Mouse (Mus musculus) lung, embryonic 14.5 days (tissue): ENCODE results near the gene Iqck. TPM values are rescaled to one million over a fixed set of nuclear protein-coding genes. Genes with fewer than 3 reads are reported as not detected.
A peak's percentile ranks its signal among the peaks of the same experiment; 100 is the strongest.

Experiments used
- ATAC-seq: fragments of 200-750 bp; cut with Nextera tagmentation; 2 replicates; pipeline ENCODE4 v1.8.0; 2017; ENCODE audit warnings: mild to moderate bottlenecking, moderate TSS enrichment, moderate library complexity; ENCODE audit not compliant: insufficient read depth
- DNase-seq: peaks from one replicate; pipeline ENCODE4 v3.0.0-alpha.2; 2015
- H3K27ac ChIP-seq: fragments of 300-500 bp; sonication (generic); 2 replicates; pipeline ENCODE4 v1.5.1; 2014; ENCODE audit warnings: low read depth, mild to moderate bottlenecking, moderate library complexity
- H3K27me3 ChIP-seq: fragments of 300-500 bp; sonication (generic); 2 replicates; pipeline ENCODE4 v1.6.1; 2014; ENCODE audit warnings: low read length, control low read depth; ENCODE audit not compliant: insufficient read depth
- H3K36me3 ChIP-seq: fragments of 300-500 bp; sonication (generic); 2 replicates; pipeline ENCODE4 v1.6.1; 2014; ENCODE audit warnings: control low read depth; ENCODE audit not compliant: insufficient read depth
- H3K4me1 ChIP-seq: fragments of 300-500 bp; sonication (generic); 2 replicates; pipeline ENCODE4 v1.6.1; 2014; ENCODE audit warnings: antibody characterized with exemption, control low read depth; ENCODE audit not compliant: insufficient read depth
- H3K4me2 ChIP-seq: fragments of 300-500 bp; sonication (generic); 2 replicates; pipeline ENCODE4 v1.6.1; 2014; ENCODE audit warnings: mild to moderate bottlenecking
- H3K4me3 ChIP-seq: fragments of 300-500 bp; sonication (generic); 2 replicates; pipeline ENCODE4 v1.5.1; 2014; ENCODE audit warnings: low read depth, low read length
- H3K9ac ChIP-seq: fragments of 300-500 bp; sonication (generic); 2 replicates; pipeline ENCODE4 v1.6.1; 2014
- H3K9me3 ChIP-seq: fragments of 300-500 bp; sonication (generic); 2 replicates; pipeline ENCODE4 v1.6.1; 2016; ENCODE audit warnings: low read depth, low read length, control low read depth
- CTCF ChIP-seq: IDR thresholded peaks from 2 replicates; pipeline ENCODE4 v1.5.1; 2016; ENCODE audit warnings: antibody characterized with exemption, low read depth
- WGBS: fragments of 180-500 bp; shearing (Covaris S2); extraction: QIAGEN DNeasy Blood & Tissue Kit; methylation state at CpG from one replicate; pipeline ENCODE4 v1.1.7; 2014; 5-methylcytosine and 5-hydroxymethylcytosine counted together
- polyA plus RNA-seq: library from polyadenylated mRNA; unstranded; fragments of >200 nt; fragmentation: Nextera tagmentation; extraction: Ambion mirVana; gene quantifications from 2 replicates; pipeline ENCODE4 v1.2.1, GENCODE M21; 2014

Gene Iqck
- polyA plus RNA-seq, 1 experiment from 2014 or later = 3.2 TPM

DNA sequence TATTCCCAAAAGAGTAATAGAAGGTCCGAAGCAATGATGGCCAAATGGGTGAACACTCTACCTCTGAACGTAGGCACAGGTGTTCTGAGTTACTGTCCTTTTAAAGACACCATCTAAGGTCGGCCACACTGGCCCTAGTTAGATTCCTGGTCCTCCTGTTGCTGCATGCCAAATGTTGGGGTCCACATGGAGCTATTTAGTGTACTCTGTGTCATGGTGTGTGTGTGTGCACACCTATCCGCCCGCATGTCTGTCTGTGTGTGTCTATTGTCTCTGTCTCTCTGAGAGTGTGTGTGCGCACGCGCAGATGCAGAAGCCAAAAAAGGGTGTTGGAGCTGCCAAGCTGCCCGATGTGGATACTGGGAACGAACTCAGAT is 121.6 kb downstream of the Iqck start:
- TF ChIP-seq CTCF = no peak
- Histone ChIP-seq H3K9me3 (no peaks in the 10 kb centered on the region), H3K27ac (no peak overlapping the region), H3K4me1 (no peaks in the 10 kb centered on the region), H3K27me3 (no peaks in the 10 kb centered on the region), H3K36me3 (peaks cover 29% of the 10 kb centered on the region), H3K4me3 (no peak overlapping the region), H3K9ac (no peak overlapping the region), H3K4me2 (no peak overlapping the region)
- 74% methylated on average over 10 of the region's 10 CpGs for WGBS
- DNase-seq (no peak), ATAC-seq (0 out of 2 replicates have a peak, but pooled peaks have one; percentile 14)

GRCm38 (mm10) chr7:118979121-118979520 is 123.6 kb downstream of the Iqck start:
- H3K36me3 ChIP-seq = peaks cover 34% of the 10 kb centered on the region
- ATAC-seq (no peak), DNase-seq (no peak)
- H3K4me3 ChIP-seq = no peak overlapping the region
- no peaks in the 10 kb centered on the region for H3K9me3 ChIP-seq
- H3K9ac ChIP-seq = no peak overlapping the region
- no peaks in the 10 kb centered on the region for H3K4me1 ChIP-seq
- 90% methylated on average over 7 of the region's 7 CpGs for WGBS
- TF ChIP-seq CTCF = no peak
- H3K4me2 ChIP-seq = no peak overlapping the region
- no peak overlapping the region for H3K27ac ChIP-seq
- H3K27me3 ChIP-seq = no peaks in the 10 kb centered on the region

- no peak overlapping the region for H3K4me3 ChIP-seq
- H3K9ac ChIP-seq = no peak overlapping the region
- no peak for TF ChIP-seq CTCF
- H3K27ac ChIP-seq = no peak overlapping the region
- H3K27me3 ChIP-seq = no peaks in the 10 kb centered on the region
- H3K4me1 ChIP-seq = no peaks in the 10 kb centered on the region
- WGBS = 81% methylated on average over 9 of the region's 9 CpGs
- peaks cover 29% of the 10 kb centered on the region for H3K36me3 ChIP-seq
- H3K9me3 ChIP-seq = no peaks in the 10 kb centered on the region
- no peak for DNase-seq
- ATAC-seq = no peak
- H3K4me2 ChIP-seq = no peak overlapping the region
Measured at GRCm38 (mm10) chr7:118979708-118980107, 124.2 kb downstream of the Iqck start.

DNA sequence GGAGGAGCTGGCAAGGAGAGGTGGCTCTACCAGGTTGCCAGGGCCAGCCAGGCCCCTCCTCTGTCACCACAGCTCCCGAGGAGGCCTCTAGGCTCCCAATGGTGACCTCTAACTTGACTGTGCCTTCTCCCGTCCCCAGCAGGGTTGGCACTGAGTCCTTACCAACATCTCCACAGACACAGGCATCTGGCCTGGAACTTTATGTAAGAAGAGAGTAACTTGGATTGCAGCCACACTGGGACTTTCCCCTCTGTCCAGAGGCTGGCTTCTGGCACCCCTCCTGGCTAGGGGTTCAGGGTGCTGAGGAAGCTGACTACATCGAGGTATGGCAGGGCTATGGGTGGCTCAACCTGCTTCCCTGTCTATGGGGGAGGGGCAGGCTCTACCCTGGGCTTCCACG is 125.8 kb downstream of the Iqck start:
- 66% methylated on average over 4 of the region's 4 CpGs for WGBS

DNA sequence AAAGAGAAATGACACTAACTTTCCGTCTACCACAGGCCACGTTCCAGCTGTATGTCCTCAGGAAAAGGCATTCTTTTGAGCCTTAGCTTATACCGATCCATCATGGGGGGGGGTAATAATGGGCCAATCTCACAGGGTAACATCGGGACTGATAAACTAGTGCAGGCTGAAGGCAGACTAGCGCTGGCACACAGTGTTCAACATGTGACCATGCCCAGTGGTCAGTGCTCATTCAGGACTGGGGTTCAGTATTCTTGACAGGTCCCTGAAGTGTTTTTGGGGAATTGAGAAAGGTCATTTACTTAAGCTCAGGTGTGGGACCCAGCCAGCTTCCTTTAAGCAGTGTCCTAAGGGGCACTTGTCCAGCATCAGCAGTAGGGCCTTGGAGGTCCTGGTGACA is 126.3 kb downstream of the Iqck start:
- TF ChIP-seq CTCF = no peak
- no peaks in the 10 kb centered on the region for H3K27me3 ChIP-seq
- no peak overlapping the region for H3K4me2 ChIP-seq
- ATAC-seq (0 out of 2 replicates have a peak, but pooled peaks have one; percentile 11), DNase-seq (no peak)
- H3K27ac ChIP-seq = no peak overlapping the region
- WGBS = 85% methylated on average over 5 of the region's 5 CpGs
- no peaks in the 10 kb centered on the region for H3K4me1 ChIP-seq
- peaks cover 14% of the 10 kb centered on the region for H3K36me3 ChIP-seq
- no peaks in the 10 kb centered on the region for H3K9me3 ChIP-seq
- no peak overlapping the region for H3K9ac ChIP-seq
- H3K4me3 ChIP-seq = no peak overlapping the region

More for the DNA sequence above, 125.8 kb downstream of the Iqck start:
- H3K9me3 ChIP-seq = no peaks in the 10 kb centered on the region
- no peak overlapping the region for H3K4me3 ChIP-seq
- no peak overlapping the region for H3K27ac ChIP-seq
- ATAC-seq = no peak
- TF ChIP-seq CTCF = no peak
- no peak for DNase-seq
- no peaks in the 10 kb centered on the region for H3K4me1 ChIP-seq
- no peak overlapping the region for H3K4me2 ChIP-seq
- H3K36me3 ChIP-seq = peaks cover 14% of the 10 kb centered on the region
- no peaks in the 10 kb centered on the region for H3K27me3 ChIP-seq
- H3K9ac ChIP-seq = no peak overlapping the region

DNA sequence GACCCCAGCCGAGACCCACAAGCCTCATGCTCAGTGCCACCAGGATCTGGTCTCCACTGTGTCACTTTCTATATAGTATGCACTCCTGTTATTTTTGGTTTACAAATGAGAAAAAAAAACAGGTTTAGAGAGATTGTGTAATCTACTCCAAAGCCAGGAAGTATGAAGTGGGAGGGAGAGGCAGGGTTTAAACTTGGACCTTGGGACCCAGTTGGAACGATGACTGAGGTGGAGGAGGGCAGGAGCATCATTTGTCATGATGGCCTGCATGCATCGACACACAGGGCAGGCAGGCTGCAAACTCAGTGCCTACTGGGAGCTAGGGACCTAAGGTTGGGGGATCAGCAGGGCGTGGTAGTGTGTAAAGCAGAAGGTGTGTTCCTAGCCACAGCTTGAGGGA is 127.0 kb downstream of the Iqck start:
- peaks cover 11% of the 10 kb centered on the region; the same call in 1 of the 2 replicates for H3K36me3 ChIP-seq
- 77% methylated on average over 4 of the region's 4 CpGs for whole genome bisulfite sequencing
- no peaks in the 10 kb centered on the region for H3K4me1 ChIP-seq
- H3K4me2 ChIP-seq = no peak overlapping the region
- no peak overlapping the region for H3K4me3 ChIP-seq
- ATAC-seq (no peak), DNase-seq (no peak)
- no peak overlapping the region for H3K9ac ChIP-seq
- H3K27me3 ChIP-seq = no peaks in the 10 kb centered on the region
- H3K27ac ChIP-seq = no peak overlapping the region
- no peak for TF ChIP-seq CTCF
- H3K9me3 ChIP-seq = no peaks in the 10 kb centered on the region

- no peak overlapping the region for H3K4me2 ChIP-seq
- H3K27ac ChIP-seq = no peak overlapping the region
- no peak overlapping the region for H3K4me3 ChIP-seq
- DNase-seq = peak; percentile 8
- WGBS = 80% methylated on average over 19 of the region's 19 CpGs
- H3K9ac ChIP-seq = no peak overlapping the region
- no peaks in the 10 kb centered on the region for H3K27me3 ChIP-seq
- no peak for TF ChIP-seq CTCF
- H3K9me3 ChIP-seq = no peaks in the 10 kb centered on the region
- H3K36me3 ChIP-seq = peaks cover 8% of the 10 kb centered on the region; the same call in 1 of the 2 replicates
- peak; percentile 38; the same call in 1 of the 2 replicates for ATAC-seq
- H3K4me1 ChIP-seq = no peaks in the 10 kb centered on the region
Measured at GRCm38 (mm10) chr7:118983961-118984360, 128.4 kb downstream of the Iqck start.

DNA sequence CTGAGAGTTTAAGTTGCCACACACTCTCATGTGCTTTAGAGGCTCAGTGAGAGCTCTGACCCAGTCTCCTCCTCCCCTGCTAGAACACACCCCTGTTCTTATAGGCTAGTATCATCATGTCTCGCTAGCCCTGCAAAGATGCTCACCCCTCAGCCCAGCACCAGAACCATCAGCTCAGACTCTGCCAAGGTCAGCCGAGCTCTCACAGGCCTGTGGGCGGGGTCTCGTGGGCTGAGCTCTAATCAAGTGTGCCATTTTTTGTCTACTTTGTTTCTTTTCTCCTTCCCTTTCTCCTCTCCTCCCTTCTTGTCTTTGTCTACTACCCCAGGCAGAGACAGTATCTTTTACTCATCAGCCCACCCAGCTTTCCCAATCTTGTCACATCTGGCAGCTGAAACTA is 130.2 kb downstream of the Iqck start:
- Histone ChIP-seq H3K4me2 (no peak overlapping the region), H3K36me3 (peaks cover 8% of the 10 kb centered on the region; the same call in 1 of the 2 replicates), H3K27ac (no peak overlapping the region), H3K9me3 (no peaks in the 10 kb centered on the region), H3K27me3 (no peaks in the 10 kb centered on the region), H3K9ac (no peak overlapping the region), H3K4me3 (no peak overlapping the region), H3K4me1 (no peaks in the 10 kb centered on the region)
- 68% methylated on average over 4 of the region's 4 CpGs for WGBS
- no peak for ATAC-seq
- TF ChIP-seq CTCF = no peak
- no peak for DNase-seq
